Mouse (Mus musculus) gastrocnemius, postnatal 36 days (tissue): ENCODE results near the gene Spryd4. TPM values are rescaled to one million over a fixed set of nuclear protein-coding genes. Genes with fewer than 3 reads are reported as not detected.
"Not testable (repeated sequence)": the region's sequence is repeated elsewhere in the genome, so short reads cannot be mapped to it uniquely, and the experiment has no call there.

Source experiments
- DNase-seq, 2 experiments: peaks; one replicate each; pipeline ENCODE4 v3.0.0; 2022
- intact Hi-C: fragments of 180-260 bp; cut with DNase I; formaldehyde crosslinking; loops from one replicate; pipeline ENCODE4 v1.15.1; 2025
- long read RNA-seq, 2 experiments: library from polyadenylated mRNA; stranded (forward); transcript quantifications; one replicate each; pipeline ENCODE4 v2.0.0; 2021
- total RNA-seq, 2 experiments: library from RNA; stranded (reverse); gene quantifications; 2 replicates each; pipeline ENCODE4 v1.2.3; 2021

The Spryd4 gene
- 10 to 100 TPM; 31.8 to 32.3 TPM for total RNA-seq
- long read RNA-seq, experiment 1, transcript Spryd4-201 (2 exons, 1,583 nt) = major isoform, 45 of 48 reads
- long read RNA-seq, experiment 1, partial matches to known transcripts = 0 of 48 reads
- long read RNA-seq, experiment 1, other reads (novel, unspliced or antisense) = 3 of 48 reads
- long read RNA-seq, experiment 2, transcript Spryd4-201 (2 exons, 1,583 nt) = major isoform, 63 of 68 reads
- long read RNA-seq, experiment 2, partial matches to known transcripts = 0 of 68 reads
- long read RNA-seq, experiment 2, other reads (novel, unspliced or antisense) = 5 of 68 reads

GRCm38 (mm10) chr10:128211390-128212108, at the start of gene Spryd4:
TSS of gene Spryd4 (minus strand) at chr10:128211807.
- intact Hi-C loops = loop anchor here (1.0 to 2.0 kb wide), 2 partner anchors 21 to 73 kb away; partner anchors contain the start of gene Timeless
- peak; percentile 82 to 91 for DNase-seq

DNA sequence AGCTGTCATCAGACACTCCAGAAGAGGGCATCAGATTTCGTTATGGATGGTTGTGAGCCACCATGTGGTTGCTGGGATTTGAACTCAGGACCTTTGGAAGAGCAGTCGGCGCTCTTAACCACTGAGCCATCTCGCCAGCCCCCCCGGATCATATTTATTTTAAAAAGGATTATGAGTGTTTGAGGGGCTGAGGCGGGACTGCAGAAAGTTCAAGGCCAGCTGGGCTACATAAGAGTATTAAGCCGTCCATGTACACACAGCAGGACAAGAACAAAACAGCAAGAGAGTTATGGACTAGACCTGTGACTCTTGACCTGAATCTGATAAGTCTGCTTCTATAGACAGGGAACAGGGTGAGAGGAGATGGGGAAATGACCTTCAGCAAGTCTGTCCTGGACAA, 48.8 kb upstream of the Spryd4 start:
- DNase-seq, intact Hi-C loops: not testable (repeated sequence)

DNA sequence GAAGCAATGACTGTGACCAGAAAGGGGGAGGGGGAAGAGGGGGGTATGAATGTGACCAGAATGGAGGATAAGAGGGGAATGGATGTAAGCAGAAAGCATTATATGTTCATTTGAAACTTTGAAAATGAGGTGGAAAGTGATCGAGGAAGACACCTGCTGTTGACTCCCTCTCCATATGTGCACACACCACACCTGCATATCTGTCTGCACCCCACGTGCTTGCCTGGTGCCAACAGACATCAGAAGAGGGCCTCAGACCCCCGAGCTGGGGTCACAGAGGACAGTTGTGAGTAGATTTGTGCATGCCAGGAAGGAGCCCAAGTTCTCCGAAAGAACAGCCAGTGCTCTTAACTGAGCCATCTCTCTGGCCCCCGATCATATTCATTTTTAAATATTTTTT, 48.3 kb upstream of the Spryd4 start:
- intact Hi-C loops = no loop called here
- DNase-seq = no peak

DNA sequence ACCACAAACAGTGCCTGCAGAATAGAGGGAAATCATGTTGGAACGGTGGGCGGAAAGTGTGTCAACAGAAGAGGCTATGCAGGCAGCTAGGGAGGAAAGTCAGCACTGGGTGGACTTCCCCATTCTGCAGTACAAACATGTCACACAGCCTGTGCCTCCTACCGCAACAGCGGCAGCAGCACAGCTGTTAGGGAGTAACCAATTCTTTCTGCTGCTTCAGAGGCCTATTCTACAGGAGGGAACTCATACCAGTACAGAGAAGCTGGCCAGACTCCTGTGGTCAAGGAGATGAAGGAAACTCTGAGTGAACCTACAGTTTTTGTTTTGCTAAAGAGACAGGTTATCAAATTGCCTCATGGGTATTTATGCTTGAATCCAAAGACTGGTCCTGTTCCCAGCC, 47.3 kb upstream of the Spryd4 start:
- DNase-seq = no peak
- intact Hi-C loops = no loop called here

- no peak for DNase-seq
- intact Hi-C loops = no loop called here
Observed at GRCm38 (mm10) chr10:128256328-128256727, 44.7 kb upstream of the Spryd4 start.

GRCm38 (mm10) chr10:128255925-128256324, 44.3 kb upstream of the Spryd4 start:
- intact Hi-C loops = no loop called here
- DNase-seq = no peak

DNA sequence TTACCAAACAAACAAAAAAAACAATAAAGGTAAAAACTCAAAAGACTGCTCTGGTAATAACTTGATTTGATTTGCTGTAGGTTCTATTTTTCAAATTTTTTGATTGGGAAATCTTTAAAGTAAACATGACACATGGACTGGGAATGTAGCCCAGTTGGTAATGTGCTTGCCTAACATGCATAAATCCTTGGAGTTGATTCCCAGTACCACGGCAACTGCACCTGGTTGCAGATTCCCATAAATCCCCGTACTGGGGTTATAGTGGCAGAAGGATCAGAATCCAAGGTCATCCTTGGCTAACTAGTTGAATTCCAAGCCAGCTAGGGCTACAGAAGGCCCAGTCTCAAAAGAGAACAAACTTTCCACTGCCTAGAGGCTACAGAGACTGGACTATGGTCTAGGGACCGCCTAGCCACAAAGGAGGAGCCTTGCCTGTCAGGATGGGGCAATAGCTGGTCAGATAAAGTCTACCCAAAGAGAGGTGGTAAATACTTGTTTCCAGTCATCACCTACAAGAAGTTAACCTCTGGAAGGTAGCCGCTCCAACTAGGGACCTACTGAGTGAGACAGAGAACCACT, 42.2 kb upstream of the Spryd4 start, which contains the start of gene Apon:
Gene Apon (plus strand): TSS at position 420 of the 579 bp plus-strand sequence.
- intact Hi-C loops = no loop called here

DNA sequence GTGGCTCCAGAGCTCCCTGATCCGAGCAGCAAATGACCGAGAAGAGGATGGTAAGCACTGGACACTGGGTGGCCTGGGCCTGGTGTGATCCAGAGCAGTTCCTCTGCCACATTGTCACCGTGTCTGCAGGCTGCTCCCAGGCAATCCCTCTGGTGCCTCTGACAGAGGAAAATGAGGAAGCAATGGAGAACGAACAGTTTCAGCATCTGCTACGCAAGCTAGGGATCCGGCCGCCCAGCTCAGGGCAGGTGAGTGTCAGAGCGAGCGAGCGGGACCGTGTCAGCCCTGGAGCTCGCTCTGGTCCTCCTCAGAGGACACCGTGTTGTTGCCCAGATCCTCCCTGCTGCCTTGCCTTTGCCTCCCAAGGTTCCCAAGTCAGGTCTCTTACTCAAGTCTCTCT, 39.0 kb upstream of the Spryd4 start:
- intact Hi-C loops = no loop called here
- no peak for DNase-seq

More for the DNA sequence above, 42.2 kb upstream of the Spryd4 start, which contains the start of gene Apon:
- no peak for DNase-seq

DNA sequence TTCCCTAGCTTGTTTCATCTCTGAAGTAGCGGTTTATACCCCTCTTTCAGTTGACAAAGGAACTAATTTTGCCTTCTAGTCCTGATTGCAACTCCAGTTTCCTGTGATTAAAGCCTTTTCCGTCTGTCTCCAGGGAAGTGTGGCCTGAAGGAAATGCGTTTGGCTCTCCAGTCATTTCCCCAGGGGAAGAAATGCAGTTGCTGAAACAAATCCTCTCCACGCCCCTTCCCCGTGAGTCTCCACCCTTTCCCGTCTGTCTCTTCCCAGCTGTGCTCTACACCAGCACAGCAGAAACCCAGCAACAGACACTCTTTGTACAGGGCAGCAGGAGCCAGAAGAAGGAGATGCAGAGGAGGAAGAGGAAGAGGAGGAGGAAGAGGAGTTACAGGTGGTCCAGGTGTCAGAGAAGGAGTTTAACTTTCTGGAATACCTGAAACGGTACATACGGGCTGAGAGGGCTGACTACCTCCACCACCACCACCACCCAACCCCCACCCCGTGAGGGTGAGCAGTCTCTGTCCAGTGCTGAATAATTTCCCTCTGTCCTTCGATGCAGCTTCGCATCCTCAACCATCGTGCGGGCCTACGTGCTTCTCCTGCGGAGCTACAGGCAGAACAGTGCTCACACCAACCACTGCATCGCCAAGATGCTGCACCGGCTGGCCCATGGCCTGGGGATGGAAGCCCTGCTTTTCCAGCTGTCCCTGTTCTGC, 35.6 kb upstream of the Spryd4 start:
- intact Hi-C loops = no loop called here
- DNase-seq = peak in 1 of 2 experiments; percentile 51

DNA sequence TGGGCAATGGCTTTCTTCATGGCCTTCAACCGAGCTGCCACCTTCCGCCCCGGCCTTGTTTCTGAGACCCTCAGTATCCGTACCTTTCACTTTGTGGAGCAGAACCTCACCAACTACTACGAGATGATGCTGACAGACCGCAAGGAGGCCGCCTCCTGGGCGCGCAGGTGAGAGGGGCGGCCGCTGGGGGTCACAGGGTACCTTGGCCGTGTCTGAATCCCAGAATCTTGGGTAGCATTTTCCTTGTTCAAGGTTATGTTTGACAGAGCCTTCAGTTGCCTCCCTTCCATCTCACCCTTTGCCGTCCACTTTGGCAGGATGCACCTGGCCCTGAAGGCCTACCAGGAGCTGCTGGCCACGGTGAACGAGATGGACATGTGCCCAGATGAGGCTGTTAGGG, 32.5 kb upstream of the Spryd4 start:
- intact Hi-C loops = no loop called here

GRCm38 (mm10) chr10:128243252-128243651, 31.6 kb upstream of the Spryd4 start:
- no peak for DNase-seq
- intact Hi-C loops = no loop called here

More for the DNA sequence above, 32.5 kb upstream of the Spryd4 start:
- no peak for DNase-seq

- intact Hi-C loops = no loop called here
- no peak for DNase-seq
Observed at GRCm38 (mm10) chr10:128240131-128240530, 28.5 kb upstream of the Spryd4 start.

- DNase-seq = no peak
- intact Hi-C loops = no loop called here
Observed at GRCm38 (mm10) chr10:128239140-128239539, 27.5 kb upstream of the Spryd4 start.

DNA sequence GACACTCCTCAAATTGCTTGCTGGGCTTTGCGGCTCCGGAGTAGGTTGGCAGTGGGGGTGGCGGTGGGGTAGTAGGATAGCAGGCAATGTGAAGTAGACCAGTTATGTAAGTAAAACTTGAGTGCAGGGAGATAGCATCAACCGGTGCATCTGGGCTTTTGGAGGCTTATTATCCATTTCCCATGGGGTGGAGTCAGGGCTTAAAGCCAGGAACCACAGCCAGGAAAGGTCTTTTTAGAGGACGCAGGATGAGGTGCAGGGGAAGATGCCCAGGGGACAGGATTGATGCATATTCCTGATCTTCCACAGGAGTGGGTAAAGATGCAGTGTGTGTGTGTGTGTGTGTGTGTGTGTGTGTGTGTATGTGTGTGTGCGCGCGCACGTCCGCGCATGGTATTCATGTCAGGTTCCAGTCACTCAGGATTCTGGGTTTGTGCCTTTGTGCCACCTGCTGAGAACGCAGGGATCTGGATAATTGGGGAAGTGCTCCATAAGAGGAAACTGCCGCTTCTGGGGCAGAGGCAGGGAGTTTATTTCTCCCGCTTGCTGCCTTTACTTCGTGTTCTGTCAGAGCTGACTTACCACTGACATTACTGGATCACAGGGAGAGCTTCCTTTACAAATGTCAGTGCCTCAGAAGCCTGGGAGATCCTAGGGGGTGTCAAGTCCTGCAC, 26.3 kb upstream of the Spryd4 start:
- intact Hi-C loops = no loop called here
- peak; percentile 31 for DNase-seq

DNA sequence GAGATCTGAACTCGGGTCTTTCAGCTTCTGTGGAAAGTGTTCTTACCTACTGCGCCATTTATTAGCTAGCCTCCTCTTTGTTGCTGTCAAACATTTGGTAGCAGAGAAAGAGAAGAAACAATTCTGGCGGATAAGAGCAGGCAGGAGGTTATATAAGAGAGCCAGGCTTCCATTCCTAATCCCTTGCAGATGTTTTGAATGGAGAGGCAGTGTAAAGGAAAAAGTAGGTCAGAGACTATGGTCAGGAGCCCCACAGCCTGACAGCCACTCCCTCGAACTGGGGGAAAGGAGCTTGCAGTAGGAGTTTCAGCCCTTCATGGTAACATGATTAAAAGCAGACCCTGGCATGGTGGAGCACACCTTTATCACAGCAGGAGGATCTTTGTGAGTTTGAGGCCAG, 24.7 kb upstream of the Spryd4 start:
- intact Hi-C loops = no loop called here
- DNase-seq = no peak

GRCm38 (mm10) chr10:128232420-128232985, 20.9 kb upstream of the Spryd4 start:
- intact Hi-C loops = loop anchor here (1.0 kb wide), 1 partner anchor 20 kb away; no protein-coding TSS in a partner anchor
- no peak for DNase-seq

- DNase-seq = peak; percentile 82 to 91
- intact Hi-C loops = loop anchor here (1.0 kb wide), 1 partner anchor 20 kb away; no protein-coding TSS in a partner anchor
Observed at GRCm38 (mm10) chr10:128231697-128232419, 20.3 kb upstream of the Spryd4 start, which contains the start of gene Timeless. TSS of gene Timeless (plus strand) at chr10:128232065.

- intact Hi-C loops = no loop called here
- no peak for DNase-seq
Observed at GRCm38 (mm10) chr10:128231146-128231545, 19.5 kb upstream of the Spryd4 start.

- DNase-seq = no peak
- intact Hi-C loops = no loop called here
Observed at GRCm38 (mm10) chr10:128230582-128230981, 19.0 kb upstream of the Spryd4 start.
